Mouse (Mus musculus): ENCODE data around the gene Spata7. TPM values are rescaled to one million over a fixed set of nuclear protein-coding genes. Genes with fewer than 3 reads are reported as not detected.
"Not testable (repeated sequence)": the region's sequence is repeated elsewhere in the genome, so short reads cannot be mapped to it uniquely, and the experiment has no call there.

Spata7 gene
- total RNA-seq (2021) = 1 to 10 TPM; 5.8 to 6.3 TPM

GRCm38 (mm10) chr12:98627392-98628259 lies at the start of gene Spata7:
Gene Spata7, plus strand, starts transcription at chr12:98628157.
- intact Hi-C loops (cut with DNase I) = no loop called here

GRCm38 (mm10) chr12:98585302-98585701 lies 42.7 kb upstream of the Spata7 start:
- no peak for DNase-seq
- intact Hi-C loops (cut with DNase I) = no loop called here

More at GRCm38 (mm10) chr12:98627392-98628259, at the start of gene Spata7:
- peak; percentile 74 to 79 for DNase-seq

DNA sequence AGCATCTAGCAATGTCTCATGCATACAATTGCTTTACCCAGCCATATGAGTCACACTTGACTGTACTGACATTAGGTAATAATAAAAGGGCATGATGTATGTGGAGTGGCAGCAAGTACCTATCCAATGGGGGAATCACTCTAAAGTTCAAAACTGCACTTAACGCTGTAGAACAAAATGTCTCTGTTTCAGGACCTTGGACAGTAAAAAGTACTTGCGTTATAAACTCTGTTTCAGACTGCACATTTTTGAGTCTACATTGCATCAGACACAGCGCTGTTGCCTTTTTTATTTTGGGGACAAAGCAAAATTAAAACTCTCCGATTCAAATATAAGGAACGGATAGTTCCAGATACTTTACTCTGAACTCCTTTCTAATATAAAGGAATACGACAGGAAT lies 39.4 kb upstream of the Spata7 start:
- DNase-seq = no peak
- intact Hi-C loops (cut with DNase I) = no loop called here

DNA sequence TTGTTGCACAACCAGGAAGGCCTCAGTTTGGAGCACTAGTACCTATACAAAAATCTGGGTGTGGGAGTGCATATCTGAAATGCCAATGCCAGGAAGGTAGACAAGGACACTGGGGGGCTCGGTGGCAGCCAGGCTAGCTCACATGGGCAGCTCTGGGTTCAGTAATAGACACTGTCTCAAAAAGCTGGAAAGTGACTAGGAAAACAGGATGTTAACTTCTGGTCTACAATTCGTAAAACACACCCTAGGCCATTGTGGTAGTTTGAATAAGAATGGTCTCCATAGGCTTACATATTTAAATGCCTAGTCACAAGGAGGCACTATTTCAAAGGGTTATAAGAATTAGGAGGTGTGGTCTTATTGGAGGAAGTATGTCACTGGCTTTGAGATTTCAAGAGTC lies 36.9 kb upstream of the Spata7 start:
- DNase-seq = no peak
- intact Hi-C loops (cut with DNase I) = no loop called here

DNA sequence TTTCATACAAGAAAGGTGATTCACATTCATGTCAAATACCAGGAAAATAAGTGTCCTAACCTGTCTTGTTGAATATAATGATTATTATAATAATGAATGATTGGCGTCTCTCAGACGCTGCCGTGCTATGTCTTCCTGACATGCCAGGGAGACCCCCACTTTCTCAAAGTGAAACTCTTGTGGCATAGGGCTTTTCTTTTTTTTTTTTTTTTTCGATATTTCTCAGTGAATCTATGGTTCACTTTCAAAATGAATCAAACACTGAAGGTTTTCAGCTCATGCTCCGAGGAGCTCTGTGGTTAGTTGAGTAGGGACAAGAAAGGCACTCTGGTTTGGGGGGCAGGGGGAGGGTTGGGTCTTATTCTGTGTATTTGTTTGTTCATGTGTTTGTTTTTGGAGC lies 27.1 kb upstream of the Spata7 start:
- intact Hi-C loops (cut with DNase I) = no loop called here
- DNase-seq = no peak

DNA sequence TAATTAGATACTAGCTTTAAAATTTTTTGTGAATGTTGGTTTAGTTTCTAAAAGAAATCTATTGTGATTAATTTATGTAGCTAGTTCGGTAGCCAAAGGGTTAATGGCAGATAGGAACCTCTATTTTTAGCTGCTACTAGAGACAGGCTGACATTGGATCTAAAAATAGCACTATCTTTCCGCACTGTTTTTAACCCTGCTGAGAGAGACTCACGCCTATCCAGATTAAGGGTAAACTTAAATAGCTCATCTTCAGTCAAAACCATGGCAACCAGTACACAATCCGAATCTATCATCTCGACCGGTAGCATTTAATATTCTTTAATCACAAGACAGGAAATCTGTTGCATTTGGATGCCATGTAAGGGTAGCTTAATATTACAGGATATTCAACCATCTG lies 25.8 kb upstream of the Spata7 start:
- DNase-seq = peak in 1 of 2 experiments; percentile 2
- intact Hi-C loops (cut with DNase I) = no loop called here

DNA sequence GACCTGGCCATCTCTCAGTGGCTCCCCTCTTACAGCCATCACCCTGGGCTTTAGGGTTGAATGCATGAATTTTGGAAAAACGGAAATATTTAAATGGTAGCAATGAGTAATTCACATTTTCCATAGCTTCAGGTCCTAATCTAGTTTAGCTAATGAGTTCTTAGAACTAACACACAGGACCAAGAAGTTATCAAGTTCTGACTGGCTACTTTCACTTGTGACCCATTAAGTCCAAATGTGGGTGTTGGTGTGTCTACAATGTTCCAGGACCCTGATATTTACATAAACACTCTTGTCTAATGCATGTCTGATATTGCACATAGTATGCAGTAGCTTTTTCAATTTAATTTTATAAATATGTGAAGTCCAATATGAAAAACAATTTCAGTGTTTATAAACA lies 22.7 kb upstream of the Spata7 start:
- DNase-seq = no peak
- intact Hi-C loops (cut with DNase I) = no loop called here

DNA sequence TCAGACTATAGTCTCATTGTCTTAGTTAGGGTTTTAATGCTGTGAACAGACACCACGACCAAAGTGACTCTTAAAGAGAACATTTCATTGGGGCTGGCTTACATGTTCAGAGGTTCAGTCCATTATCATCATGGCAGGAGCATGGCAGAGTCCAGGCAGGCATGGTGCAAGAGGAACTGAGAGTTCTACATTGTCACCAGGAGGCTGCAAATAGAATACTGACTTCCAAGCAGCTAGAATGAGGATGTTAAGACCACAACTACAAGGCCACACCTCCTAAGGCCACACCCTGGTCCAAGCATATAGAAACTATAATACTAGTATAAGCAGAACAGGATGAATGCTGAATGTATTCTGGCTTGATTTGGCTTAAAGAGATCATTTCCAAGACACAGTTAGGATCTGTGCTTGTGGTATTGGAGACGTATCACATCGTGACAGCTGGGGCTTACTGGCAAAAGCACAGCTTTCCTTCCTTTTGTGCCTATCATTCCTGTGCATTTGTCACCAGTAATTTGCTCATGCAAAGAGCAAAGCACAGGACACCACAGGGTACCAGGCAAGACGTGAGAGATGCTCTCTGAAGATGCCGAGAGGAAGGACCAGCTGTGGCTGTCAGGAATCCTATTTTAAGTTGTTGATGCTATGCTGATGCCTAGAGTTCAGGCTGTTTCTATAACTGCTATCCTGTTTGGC lies 21.2 kb upstream of the Spata7 start:
- no peak for DNase-seq
- intact Hi-C loops (cut with DNase I) = no loop called here

DNA sequence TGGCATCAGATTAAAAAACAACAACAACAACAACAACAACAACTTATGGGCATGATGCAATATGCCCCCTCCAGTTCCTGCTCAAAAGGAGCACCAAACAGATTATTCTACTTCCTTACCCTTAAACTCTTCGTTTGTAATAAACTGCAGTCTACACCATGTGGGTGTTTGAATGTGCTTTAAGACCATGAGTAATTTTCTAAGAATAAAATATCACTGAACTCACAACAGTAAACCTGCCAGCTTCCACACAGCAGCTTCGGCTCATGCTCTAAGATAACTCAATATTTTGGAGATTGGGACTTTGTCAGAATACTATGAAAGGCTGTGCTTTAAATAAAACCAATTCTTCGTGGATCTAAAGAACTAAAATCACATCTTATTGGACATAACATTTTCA lies 17.6 kb upstream of the Spata7 start:
- intact Hi-C loops (cut with DNase I) = no loop called here
- DNase-seq = no peak

DNA sequence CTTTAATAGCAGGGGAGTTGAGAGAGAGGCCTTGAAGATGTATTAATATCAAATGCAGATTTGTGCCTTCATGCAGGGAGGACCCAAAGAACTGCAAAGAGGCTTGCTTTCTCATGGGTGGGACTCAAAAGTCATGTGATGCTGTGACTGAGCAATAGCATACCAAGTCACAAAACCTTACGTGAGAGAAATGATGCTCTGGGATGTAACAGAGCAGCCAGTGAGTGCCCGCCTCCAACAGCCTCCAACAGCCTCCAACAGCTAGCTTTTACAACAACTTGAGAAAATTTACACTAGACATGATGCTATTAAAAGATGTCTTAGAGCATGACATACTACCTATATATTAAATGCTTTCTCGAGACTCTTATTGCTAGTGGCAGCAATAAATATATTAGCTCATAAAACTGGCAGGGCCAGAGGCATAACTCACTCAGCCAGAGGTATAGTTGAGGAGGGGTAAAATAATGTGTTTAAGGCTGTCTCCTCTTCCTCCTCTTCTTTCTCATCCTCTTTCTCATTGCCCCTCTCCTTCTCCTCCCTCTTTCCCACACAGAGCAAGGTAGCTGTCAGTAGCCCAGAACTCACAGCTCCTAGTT lies 12.9 kb upstream of the Spata7 start:
- no peak for DNase-seq
- intact Hi-C loops (cut with DNase I) = loop anchor here (5.0 kb wide), 1 partner anchor 333 kb away; no protein-coding TSS in a partner anchor

- intact Hi-C loops (cut with DNase I) = loop anchor here (5.0 kb wide), 1 partner anchor 333 kb away; no protein-coding TSS in a partner anchor
- no peak for DNase-seq
These were observed 12.2 kb upstream of the Spata7 start for GRCm38 (mm10) chr12:98615746-98616145.

DNA sequence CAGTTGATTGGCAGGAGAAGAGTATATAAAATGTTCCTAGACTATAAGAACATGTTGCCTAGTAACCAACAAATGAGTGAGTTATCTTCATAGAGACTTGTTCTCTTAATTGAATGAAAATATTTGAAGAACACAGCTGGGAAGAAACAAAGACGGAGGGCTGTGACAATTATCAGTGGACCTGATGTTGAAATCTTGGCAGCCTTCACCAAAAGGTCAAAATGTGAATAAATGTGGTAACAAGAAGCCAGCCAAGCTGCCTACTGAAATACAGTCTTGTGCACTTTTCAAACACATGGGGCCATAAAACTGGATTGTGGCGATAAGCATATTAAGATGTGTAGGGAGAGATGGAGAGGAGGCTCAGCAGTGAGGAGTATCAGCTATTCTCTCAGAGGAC lies 8.5 kb upstream of the Spata7 start:
- intact Hi-C loops (cut with DNase I) = loop anchor here (5.0 kb wide), 1 partner anchor 337 kb away; no protein-coding TSS in a partner anchor
- DNase-seq = no peak

DNA sequence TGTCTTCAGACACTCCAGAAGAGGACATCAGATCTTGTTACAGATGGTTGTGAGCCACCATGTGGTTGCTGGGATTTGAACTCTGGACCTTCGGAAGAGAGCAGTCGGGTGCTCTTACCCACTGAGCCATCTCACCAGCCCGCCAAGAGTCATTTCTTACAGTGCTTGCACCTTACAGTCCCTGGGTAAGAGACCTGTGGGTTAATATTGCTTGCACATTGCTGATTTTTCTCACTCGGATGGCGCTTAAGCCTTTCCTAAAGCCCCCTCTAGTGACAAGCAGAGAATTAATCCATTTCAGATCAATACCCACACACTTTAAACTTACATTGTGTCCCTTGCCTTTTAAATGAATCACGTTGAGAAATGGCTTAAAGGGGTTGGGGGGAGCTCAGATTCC lies 7.0 kb upstream of the Spata7 start:
- not testable (repeated sequence) for DNase-seq
- intact Hi-C loops (cut with DNase I) = loop anchor here (5.0 kb wide), 1 partner anchor 299 kb away; no protein-coding TSS in a partner anchor

DNA sequence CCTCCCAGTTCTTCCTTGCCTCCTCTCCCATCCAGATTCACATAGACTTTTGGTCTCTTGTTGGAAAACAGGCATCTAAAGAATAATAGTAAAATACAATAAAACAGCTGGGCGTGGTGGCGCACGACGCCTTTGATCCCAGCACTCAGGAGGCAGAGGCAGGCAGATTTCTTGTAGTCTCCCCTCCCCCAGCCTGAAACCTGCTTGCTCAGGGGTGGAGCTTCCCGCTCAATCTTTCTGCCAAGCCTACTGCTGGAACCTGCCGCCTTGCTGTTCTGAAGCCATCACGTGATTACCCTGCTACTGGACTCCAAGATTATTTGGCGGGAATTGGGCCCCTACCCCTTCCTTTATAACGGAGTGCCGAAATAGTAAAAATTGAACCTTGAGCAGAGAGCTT lies 4.7 kb upstream of the Spata7 start:
- intact Hi-C loops (cut with DNase I) = loop anchor here (5.0 kb wide), 1 partner anchor 301 kb away; no protein-coding TSS in a partner anchor
- not testable (repeated sequence) for DNase-seq

DNA sequence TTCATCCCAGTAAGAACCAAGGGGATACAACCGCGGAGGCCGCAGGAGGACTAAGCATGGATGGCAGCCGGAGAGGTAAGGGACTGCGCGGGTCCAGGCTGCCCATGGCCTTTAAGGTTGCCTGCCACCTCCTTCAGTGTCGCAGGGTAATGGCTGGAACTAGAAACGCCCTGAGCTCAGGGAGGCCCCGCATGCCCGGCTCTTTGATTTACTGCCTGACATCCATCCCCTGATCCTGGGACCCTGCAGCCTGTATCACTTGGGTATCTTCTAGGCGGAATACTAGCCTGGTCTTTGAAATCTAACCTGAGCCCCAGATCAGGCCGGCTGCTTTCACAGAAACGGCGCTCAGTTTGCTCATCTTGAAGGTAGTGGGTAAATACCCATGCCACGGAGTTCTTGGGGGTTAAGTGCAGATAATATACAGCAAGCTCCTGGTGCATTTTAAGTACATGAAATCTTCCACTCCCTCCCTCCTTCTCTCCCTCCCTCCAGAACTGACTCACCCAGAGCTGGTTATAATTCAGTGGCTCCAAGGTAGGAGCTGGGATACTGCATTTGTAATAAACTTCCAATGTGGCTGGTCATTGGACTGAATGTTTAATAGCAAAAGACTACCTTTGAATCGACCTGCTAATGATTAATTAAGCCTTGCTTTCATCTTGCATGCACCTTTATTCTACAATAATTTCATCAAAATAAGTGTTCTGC lies 458 bp downstream of the Spata7 start:
- intact Hi-C loops (cut with DNase I) = no loop called here
- no peak for DNase-seq

DNA sequence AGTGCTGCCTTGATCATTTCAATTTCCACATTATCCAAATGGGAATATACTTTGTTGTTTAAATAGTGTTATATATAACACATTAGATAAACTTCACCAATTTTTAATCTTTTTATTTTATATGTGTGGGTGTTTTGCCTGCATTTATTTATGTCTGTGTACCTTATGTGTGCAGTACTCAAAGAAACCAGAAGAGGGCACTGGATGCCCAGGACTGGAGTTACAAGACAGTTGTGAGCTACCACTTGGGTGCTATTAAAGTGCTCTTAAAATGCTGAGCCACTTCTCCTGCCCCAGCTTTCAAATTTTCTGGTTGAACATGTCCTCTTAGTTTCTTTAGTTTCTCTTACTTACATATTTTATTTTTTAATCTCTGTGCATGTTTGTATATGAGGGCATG lies 16.9 kb downstream of the Spata7 start:
- no peak for DNase-seq
- intact Hi-C loops (cut with DNase I) = no loop called here

DNA sequence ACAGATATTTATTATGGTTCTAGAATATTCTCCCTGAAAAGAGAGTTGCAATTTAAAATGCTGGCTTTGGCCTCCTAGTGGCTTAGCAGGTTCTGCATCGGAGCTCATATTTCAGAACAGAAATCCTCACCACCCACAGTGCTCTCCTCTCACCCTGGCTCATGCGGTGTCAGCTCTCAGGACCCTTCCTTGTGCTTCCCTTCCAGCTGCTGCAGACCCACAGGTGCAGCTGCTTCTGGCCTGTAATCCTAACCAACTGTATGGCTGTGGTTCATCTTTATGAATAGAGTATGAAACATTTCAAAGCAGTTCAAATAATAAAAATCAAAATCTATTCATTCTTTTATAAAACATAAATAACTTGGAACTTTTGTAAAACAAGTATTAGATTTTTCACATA lies 28.9 kb downstream of the Spata7 start:
- DNase-seq = no peak
- intact Hi-C loops (cut with DNase I) = no loop called here

- no peak for DNase-seq
- intact Hi-C loops (cut with DNase I) = no loop called here
These were observed 34.7 kb downstream of the Spata7 start for GRCm38 (mm10) chr12:98662617-98663016.

DNA sequence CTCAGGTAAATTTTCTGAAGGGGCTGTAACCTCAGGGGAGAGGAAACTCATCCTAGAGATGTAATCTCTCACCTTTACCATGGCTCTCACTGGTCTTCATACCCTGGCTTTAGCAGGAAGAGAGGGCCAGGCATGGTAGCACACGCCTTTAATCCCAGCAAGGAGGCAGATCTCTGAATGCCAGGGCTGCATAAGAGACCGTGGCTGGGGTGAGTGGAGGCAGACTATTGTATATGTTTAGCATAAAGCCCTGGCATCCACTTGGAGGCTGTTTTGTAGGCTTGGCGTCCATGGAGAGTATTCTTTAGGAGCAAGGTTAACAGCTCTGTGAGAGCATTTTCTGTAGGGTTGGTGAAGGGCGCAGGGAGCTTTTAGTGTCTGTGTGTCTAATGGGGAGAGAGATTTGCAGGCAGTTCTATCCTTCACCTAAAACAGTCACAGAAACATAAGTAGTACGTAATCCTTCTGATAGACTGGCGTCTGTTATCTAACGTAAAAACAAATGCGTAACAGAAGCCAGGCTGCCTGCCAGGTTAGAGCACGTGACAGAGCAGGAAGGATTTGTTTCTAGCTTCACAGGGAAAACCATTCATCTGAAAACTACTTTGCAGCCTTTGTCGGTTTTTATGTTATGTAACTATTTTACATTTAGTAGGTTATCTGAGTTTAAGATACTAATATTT lies 40.3 kb downstream of the Spata7 start:
- intact Hi-C loops (cut with DNase I) = no loop called here
- peak; percentile 41 to 65 for DNase-seq

DNA sequence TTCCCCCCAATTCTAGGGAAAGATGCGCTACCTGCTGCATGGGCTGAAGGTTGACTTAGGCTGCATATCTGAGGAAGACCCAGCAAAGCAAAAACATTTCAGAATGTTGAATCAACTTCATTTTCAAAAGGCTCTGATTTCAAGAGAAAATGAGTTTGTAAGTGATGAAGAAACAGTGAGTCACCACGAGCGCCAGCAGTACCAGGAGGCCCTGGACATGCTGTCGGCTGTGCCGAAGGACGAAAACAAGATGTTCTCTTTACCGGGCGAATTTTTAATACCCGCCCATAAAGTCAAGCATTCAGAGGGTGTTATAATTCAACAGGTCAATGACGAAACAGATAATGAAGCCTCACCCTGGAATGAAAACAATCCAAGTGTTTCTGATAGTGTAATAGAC lies 41.1 kb downstream of the Spata7 start:
- no peak for DNase-seq

More for the DNA sequence above, 41.1 kb downstream of the Spata7 start:
- intact Hi-C loops (cut with DNase I) = no loop called here

Measured in heart, postnatal 36 days (tissue).